Mouse (Mus musculus) megakaryocyte, embryonic 14.5 days (primary cell): ENCODE measurements around the gene Fads2.

Experiments
- FLI1 ChIP-seq: IDR thresholded peaks from 2 replicates; pipeline ENCODE4 v1.6.1; 2012; ENCODE audit warnings: low read length, inconsistent platforms, mixed read lengths
- GATA1 ChIP-seq: IDR thresholded peaks from 3 replicates; pipeline ENCODE4 v1.6.1; 2012; ENCODE audit warnings: mixed read lengths, low read length, inconsistent platforms, borderline replicate concordance

- TF ChIP-seq GATA1 (no peak), FLI1 (no peak)
Observed at GRCm38 (mm10) chr19:10093829-10094228, 7.7 kb downstream of the Fads2 start.
